Comparison of ENCODE assay signal across 8 mouse cellular contexts in genomic region chr11:48833731-48834639, GRCm38 (mm10). TPM values are rescaled to one million over a fixed set of nuclear protein-coding genes. Genes with fewer than 3 reads are reported as not detected.
DNase-seq lines count a peak whose midpoint lies in the region; ATAC-seq and TF ChIP-seq lines count a peak whose summit lies in the region.

No protein-coding gene starts in this region.

- under 1% methylated on average over 30 of the region's 30 CpGs for WGBS in cerebellum, adult 2 months
- under 1% methylated on average over 30 of the region's 30 CpGs for WGBS in forebrain, postnatal 0 days
- WGBS in lung, embryonic 15.5 days, result 1% methylated on average over 30 of the region's 30 CpGs
- WGBS in olfactory bulb, adult 2 months, result under 1% methylated on average over 30 of the region's 30 CpGs

- peak overlapping the region; percentile 14; the same call in 1 of the 2 replicates for H3K27ac ChIP-seq in cerebellum, adult 2 months (ENCODE audit: insufficient read depth, low read length)
- H3K27ac ChIP-seq in forebrain, postnatal 0 days (ENCODE audit: low read depth, low read length), result peak overlapping the region; percentile 78
- H3K27ac ChIP-seq in lung, embryonic 15.5 days, result peak overlapping the region; percentile 73
- peak overlapping the region; percentile 66 for H3K27ac ChIP-seq in olfactory bulb, adult 2 months (ENCODE audit: insufficient read depth, low read depth, low read length)

- H3K4me2 ChIP-seq in forebrain, postnatal 0 days (ENCODE audit: low read depth), result peak overlapping the region; percentile 50
- H3K4me2 ChIP-seq in lung, embryonic 15.5 days, result peak overlapping the region; percentile 59

- peak; percentile 38; the same call in 1 of the 2 replicates for ATAC-seq in G1E (ENCODE audit: extremely low read depth, insufficient number of reproducible peaks, low FRiP score, poor library complexity, severe bottlenecking)
- ATAC-seq in forebrain, postnatal 0 days, result peak; percentile 91
- ATAC-seq in lung, embryonic 15.5 days (ENCODE audit: borderline replicate concordance, extremely low read depth, low FRiP score, low TSS enrichment), result peak; percentile 88

- DNase-seq in G1E (ENCODE audit: low spot score), result peak; percentile 35
- DNase-seq in cerebellum, adult 2 months, result peak; percentile 87 to 95
- DNase-seq in forebrain, postnatal 0 days, result peak; percentile 96
- peak; percentile 93 for DNase-seq in heart, postnatal 4 days
- DNase-seq in layer of hippocampus, adult 8-10 months (ENCODE audit: low spot score in 2 of 2), result peak; percentile 84 to 95
- peak; percentile 93 for DNase-seq in thymus, postnatal 0 days (ENCODE audit: low spot score)

- H3K9ac ChIP-seq in forebrain, postnatal 0 days, result peak overlapping the region; percentile 49
- H3K9ac ChIP-seq in lung, embryonic 15.5 days, result peak overlapping the region; percentile 67

- peak overlapping the region; percentile 67 for H3K4me3 ChIP-seq in G1E (ENCODE audit: low read depth, low read length)
- peak overlapping the region; percentile 84 for H3K4me3 ChIP-seq in cerebellum, adult 2 months (replicated peaks; ENCODE audit: insufficient read depth, low read depth, low read length)
- peak overlapping the region; percentile 68 for H3K4me3 ChIP-seq in forebrain, postnatal 0 days (ENCODE audit: low read depth, low read length)
- peak overlapping the region; percentile 70 for H3K4me3 ChIP-seq in lung, embryonic 15.5 days
- peak overlapping the region; percentile 68 for H3K4me3 ChIP-seq in olfactory bulb, adult 2 months (ENCODE audit: insufficient read depth, low read depth, low read length)

- peaks cover 44% of the 10 kb centered on the region for H3K4me1 ChIP-seq in G1E (ENCODE audit: insufficient read depth, low read depth, low read length)
- no peaks in the 10 kb centered on the region for H3K4me1 ChIP-seq in cerebellum, adult 2 months (ENCODE audit: control insufficient read depth, insufficient read depth, low read length)
- H3K4me1 ChIP-seq in forebrain, postnatal 0 days (ENCODE audit: insufficient read depth), result peaks cover 7% of the 10 kb centered on the region
- H3K4me1 ChIP-seq in lung, embryonic 15.5 days, result peaks cover 11% of the 10 kb centered on the region
- peaks cover 9% of the 10 kb centered on the region for H3K4me1 ChIP-seq in olfactory bulb, adult 2 months (ENCODE audit: control insufficient read depth, insufficient read depth, low read length)

- H3K36me3 ChIP-seq in G1E (replicated peaks), result no peaks in the 10 kb centered on the region
- no peaks in the 10 kb centered on the region for H3K36me3 ChIP-seq in forebrain, postnatal 0 days (ENCODE audit: insufficient read depth)
- no peaks in the 10 kb centered on the region for H3K36me3 ChIP-seq in lung, embryonic 15.5 days

- no peak for TF ChIP-seq POLR2A in cerebellum, adult 2 months (IDR thresholded peaks at IDR 0.05; ENCODE audit: borderline replicate concordance, insufficient read depth, low read length)
- no peak for TF ChIP-seq POLR2A in olfactory bulb, adult 2 months (IDR thresholded peaks at IDR 0.05; ENCODE audit: insufficient read depth, low read depth, low read length)

- no peaks in the 10 kb centered on the region for H3K9me3 ChIP-seq in G1E (replicated peaks)
- no peaks in the 10 kb centered on the region for H3K9me3 ChIP-seq in forebrain, postnatal 0 days (ENCODE audit: low read length)
- no peaks in the 10 kb centered on the region for H3K9me3 ChIP-seq in lung, embryonic 15.5 days

- no peaks in the 10 kb centered on the region for H3K27me3 ChIP-seq in G1E (ENCODE audit: insufficient read depth, low read length)
- H3K27me3 ChIP-seq in cerebellum, adult 2 months (ENCODE audit: control insufficient read depth, insufficient read depth, low read length), result no peaks in the 10 kb centered on the region
- no peaks in the 10 kb centered on the region for H3K27me3 ChIP-seq in forebrain, postnatal 0 days (ENCODE audit: insufficient read depth, low read length)
- no peaks in the 10 kb centered on the region for H3K27me3 ChIP-seq in lung, embryonic 15.5 days

- no peak for TF ChIP-seq CTCF in G1E (IDR thresholded peaks at IDR 0.05; ENCODE audit: low read depth, low read length)
- no peak for TF ChIP-seq CTCF in cerebellum, adult 2 months (IDR thresholded peaks at IDR 0.05; ENCODE audit: borderline replicate concordance, insufficient read depth, low read depth, low read length)
- TF ChIP-seq CTCF in forebrain, postnatal 0 days (IDR thresholded peaks at IDR 0.05; ENCODE audit: low read depth), result no peak
- TF ChIP-seq CTCF in olfactory bulb, adult 2 months (IDR thresholded peaks at IDR 0.05; ENCODE audit: insufficient read depth, low read depth, low read length), result no peak

RNA-seq across cellular contexts. Expression of gene Gm12184, which starts 7.5 kb away (rescaled TPM):
- 22.1 and 22.5 TPM in 2 replicates for total RNA-seq in G1E (2014; fragmentation: Nextera tagmentation)
- total RNA-seq in G1E (2017), result 15.3 and 16.3 TPM in 2 replicates
- 47.2 and 49.5 TPM in 2 replicates for polyA plus RNA-seq in G1E (2012)
- polyA plus RNA-seq in cerebellum, adult 2 months (2012; rRNA removed), result 30.1 and 34.0 TPM in 2 replicates
- 8.0 and 9.3 TPM in 2 replicates for total RNA-seq in forebrain, postnatal 0 days (2014; rRNA removed)
- polyA plus RNA-seq in forebrain, postnatal 0 days (2015; fragmentation: Nextera tagmentation; extraction: Ambion mirVana), result 3.7 and 5.0 TPM in 2 replicates
- 1 to 10 TPM; 4.8 to 5.1 TPM for total RNA-seq in heart, postnatal 4 days (2021)
- 1 to 10 TPM in 2 of 4 experiments, under 1 TPM in 2; 0.40 to 3.0 (median 1.0) TPM for total RNA-seq in layer of hippocampus, adult 8-10 months (2022)
- polyA plus RNA-seq in lung, embryonic 15.5 days (2015; fragmentation: Nextera tagmentation; extraction: Ambion mirVana), result 3.0 and 8.2 TPM in 2 replicates
- polyA plus RNA-seq in olfactory bulb, adult 2 months (2012; ENCODE audit: insufficient read depth, insufficient read length, low replicate concordance, missing spikeins), result not detected in 2 replicates
- polyA plus RNA-seq in thymus, postnatal 0 days (2015; fragmentation: Nextera tagmentation; extraction: Ambion mirVana), result 7.6 and 8.8 TPM in 2 replicates

RNA-seq across cellular contexts. Expression of gene Trim7, which starts 8.0 kb away (rescaled TPM):
- total RNA-seq in G1E (2014; fragmentation: Nextera tagmentation) (1.2 and 4.0 TPM in 2 replicates), G1E (2017) (2.3 and 3.0 TPM in 2 replicates)
- 0.59 and 0.67 TPM in 2 replicates for polyA plus RNA-seq in G1E (2012)
- polyA plus RNA-seq in cerebellum, adult 2 months (2012; rRNA removed), result 4.2 and 4.7 TPM in 2 replicates
- total RNA-seq in forebrain, postnatal 0 days (2014; rRNA removed), result 5.6 and 9.5 TPM in 2 replicates
- 1.9 and 2.5 TPM in 2 replicates for polyA plus RNA-seq in forebrain, postnatal 0 days (2015; fragmentation: Nextera tagmentation; extraction: Ambion mirVana)
- 1 to 10 TPM; 5.3 to 5.5 TPM for total RNA-seq in heart, postnatal 4 days (2021)
- 1 to 10 TPM; 2.2 to 3.4 (median 3.1) TPM for total RNA-seq in layer of hippocampus, adult 8-10 months (2022)
- polyA plus RNA-seq in lung, embryonic 15.5 days (2015; fragmentation: Nextera tagmentation; extraction: Ambion mirVana), result 0.54 and 1.1 TPM in 2 replicates
- not detected in 2 replicates for polyA plus RNA-seq in olfactory bulb, adult 2 months (2012; ENCODE audit: insufficient read depth, insufficient read length, low replicate concordance, missing spikeins)
- polyA plus RNA-seq in thymus, postnatal 0 days (2015; fragmentation: Nextera tagmentation; extraction: Ambion mirVana), result 1.1 and 2.1 TPM in 2 replicates

RNA-seq across cellular contexts. Expression of gene Trim41, which starts 16.8 kb away (rescaled TPM):
- total RNA-seq in G1E (2014; fragmentation: Nextera tagmentation) (13.8 and 20.2 TPM in 2 replicates), G1E (2017) (55.5 and 56.5 TPM in 2 replicates)
- polyA plus RNA-seq in G1E (2012), result 50.4 and 56.6 TPM in 2 replicates
- polyA plus RNA-seq in cerebellum, adult 2 months (2012; rRNA removed), result 42.3 and 45.0 TPM in 2 replicates
- 42.2 and 47.1 TPM in 2 replicates for total RNA-seq in forebrain, postnatal 0 days (2014; rRNA removed)
- polyA plus RNA-seq in forebrain, postnatal 0 days (2015; fragmentation: Nextera tagmentation; extraction: Ambion mirVana), result 4.4 TPM in 2 replicates
- total RNA-seq in heart, postnatal 4 days (2021), result 10 to 100 TPM; 36.0 to 40.1 TPM
- 10 to 100 TPM; 45.7 to 73.5 (median 57.9) TPM for total RNA-seq in layer of hippocampus, adult 8-10 months (2022)
- polyA plus RNA-seq in lung, embryonic 15.5 days (2015; fragmentation: Nextera tagmentation; extraction: Ambion mirVana), result 5.4 and 5.7 TPM in 2 replicates
- polyA plus RNA-seq in olfactory bulb, adult 2 months (2012; ENCODE audit: insufficient read depth, insufficient read length, low replicate concordance, missing spikeins), result not detected in 2 replicates
- polyA plus RNA-seq in thymus, postnatal 0 days (2015; fragmentation: Nextera tagmentation; extraction: Ambion mirVana), result 3.5 and 5.5 TPM in 2 replicates

RNA-seq across cellular contexts. Expression of gene Rack1, which starts 33.9 kb away (rescaled TPM):
- total RNA-seq in G1E (2014; fragmentation: Nextera tagmentation) (2,186 and 2,188 TPM in 2 replicates), G1E (2017) (1,964 and 2,298 TPM in 2 replicates)
- 2,955 and 7,700 TPM in 2 replicates for polyA plus RNA-seq in G1E (2012)
- 426 and 432 TPM in 2 replicates for polyA plus RNA-seq in cerebellum, adult 2 months (2012; rRNA removed)
- total RNA-seq in forebrain, postnatal 0 days (2014; rRNA removed), result 1,021 and 1,323 TPM in 2 replicates
- polyA plus RNA-seq in forebrain, postnatal 0 days (2015; fragmentation: Nextera tagmentation; extraction: Ambion mirVana), result 368 and 466 TPM in 2 replicates
- 100 to 1,000 TPM; 642 to 663 TPM for total RNA-seq in heart, postnatal 4 days (2021)
- total RNA-seq in layer of hippocampus, adult 8-10 months (2022), result 100 to 1,000 TPM; 240 to 284 (median 258) TPM
- polyA plus RNA-seq in lung, embryonic 15.5 days (2015; fragmentation: Nextera tagmentation; extraction: Ambion mirVana), result 699 and 713 TPM in 2 replicates
- 2,873 TPM in 1 of 2 replicates, not detected in the other for polyA plus RNA-seq in olfactory bulb, adult 2 months (2012; ENCODE audit: insufficient read depth, insufficient read length, low replicate concordance, missing spikeins)
- 988 and 1,015 TPM in 2 replicates for polyA plus RNA-seq in thymus, postnatal 0 days (2015; fragmentation: Nextera tagmentation; extraction: Ambion mirVana)

RNA-seq across cellular contexts. Expression of gene Irgm1, which starts 37.5 kb away (rescaled TPM):
- total RNA-seq in G1E (2014; fragmentation: Nextera tagmentation) (39.3 and 44.2 TPM in 2 replicates), G1E (2017) (73.5 and 75.4 TPM in 2 replicates)
- polyA plus RNA-seq in G1E (2012), result 2.3 and 2.9 TPM in 2 replicates
- polyA plus RNA-seq in cerebellum, adult 2 months (2012; rRNA removed), result 6.5 and 7.1 TPM in 2 replicates
- 3.0 and 6.7 TPM in 2 replicates for total RNA-seq in forebrain, postnatal 0 days (2014; rRNA removed)
- 3.5 and 4.9 TPM in 2 replicates for polyA plus RNA-seq in forebrain, postnatal 0 days (2015; fragmentation: Nextera tagmentation; extraction: Ambion mirVana)
- 1 to 10 TPM; 6.2 to 7.6 TPM for total RNA-seq in heart, postnatal 4 days (2021)
- 10 to 100 TPM in 2 of 4 experiments, 1 to 10 TPM in 2; 6.8 to 25.6 (median 12.4) TPM for total RNA-seq in layer of hippocampus, adult 8-10 months (2022)
- polyA plus RNA-seq in lung, embryonic 15.5 days (2015; fragmentation: Nextera tagmentation; extraction: Ambion mirVana), result 9.6 and 11.8 TPM in 2 replicates
- 204 TPM in 1 of 2 replicates, not detected in the other for polyA plus RNA-seq in olfactory bulb, adult 2 months (2012; ENCODE audit: insufficient read depth, insufficient read length, low replicate concordance, missing spikeins)
- polyA plus RNA-seq in thymus, postnatal 0 days (2015; fragmentation: Nextera tagmentation; extraction: Ambion mirVana), result 57.1 and 61.0 TPM in 2 replicates

Comparison
In these comparisons a context has a peak if more than half of its experiments do, and no peak if none do; other contexts are left out.
1. Peak in every context shown above with its lines: DNase-seq, ATAC-seq, H3K4me3 ChIP-seq and H3K27ac ChIP-seq.
2. ATAC-seq: peak in every context shown above with its lines; median percentile 91 in forebrain, postnatal 0 days; 88 in lung, embryonic 15.5 days; 38 in G1E.
3. DNase-seq: peak in every context shown above with its lines; median percentile 96 in forebrain, postnatal 0 days; 93 in heart, postnatal 4 days; 93 in thymus, postnatal 0 days; 91 in cerebellum, adult 2 months; 90 in layer of hippocampus, adult 8-10 months; 35 in G1E.
4. H3K27ac ChIP-seq: peak in every context shown above with its lines; median percentile 78 in forebrain, postnatal 0 days; 73 in lung, embryonic 15.5 days; 66 in olfactory bulb, adult 2 months; 14 in cerebellum, adult 2 months.